Mouse (Mus musculus) liver, embryonic 14.5 days (tissue): ENCODE measurements around the gene Rnf220.

Experiments
- CTCF ChIP-seq: IDR thresholded peaks from 2 replicates; pipeline ENCODE4 v1.5.1; 2016; ENCODE audit warnings: antibody characterized with exemption, low read depth, control low read depth
- EP300 ChIP-seq: IDR thresholded peaks from 2 replicates; pipeline ENCODE4 v1.6.1; 2016; ENCODE audit warnings: antibody characterized with exemption, low read depth

GRCm38 (mm10) chr4:117494911-117495501 is 1.8 kb downstream of the Rnf220 start:
- TF ChIP-seq CTCF, result no peak
- no peak for TF ChIP-seq EP300
